Mouse (Mus musculus) cerebellum, adult 18-20 months (tissue): ENCODE results near the gene Armt1.
"Not testable (repeated sequence)": the region's sequence is repeated elsewhere in the genome, so short reads cannot be mapped to it uniquely, and the experiment has no call there.

Experiments
- DNase-seq, 2 experiments: peaks; one replicate each; pipeline ENCODE4 v3.0.0; 2021

Armt1 gene

DNA sequence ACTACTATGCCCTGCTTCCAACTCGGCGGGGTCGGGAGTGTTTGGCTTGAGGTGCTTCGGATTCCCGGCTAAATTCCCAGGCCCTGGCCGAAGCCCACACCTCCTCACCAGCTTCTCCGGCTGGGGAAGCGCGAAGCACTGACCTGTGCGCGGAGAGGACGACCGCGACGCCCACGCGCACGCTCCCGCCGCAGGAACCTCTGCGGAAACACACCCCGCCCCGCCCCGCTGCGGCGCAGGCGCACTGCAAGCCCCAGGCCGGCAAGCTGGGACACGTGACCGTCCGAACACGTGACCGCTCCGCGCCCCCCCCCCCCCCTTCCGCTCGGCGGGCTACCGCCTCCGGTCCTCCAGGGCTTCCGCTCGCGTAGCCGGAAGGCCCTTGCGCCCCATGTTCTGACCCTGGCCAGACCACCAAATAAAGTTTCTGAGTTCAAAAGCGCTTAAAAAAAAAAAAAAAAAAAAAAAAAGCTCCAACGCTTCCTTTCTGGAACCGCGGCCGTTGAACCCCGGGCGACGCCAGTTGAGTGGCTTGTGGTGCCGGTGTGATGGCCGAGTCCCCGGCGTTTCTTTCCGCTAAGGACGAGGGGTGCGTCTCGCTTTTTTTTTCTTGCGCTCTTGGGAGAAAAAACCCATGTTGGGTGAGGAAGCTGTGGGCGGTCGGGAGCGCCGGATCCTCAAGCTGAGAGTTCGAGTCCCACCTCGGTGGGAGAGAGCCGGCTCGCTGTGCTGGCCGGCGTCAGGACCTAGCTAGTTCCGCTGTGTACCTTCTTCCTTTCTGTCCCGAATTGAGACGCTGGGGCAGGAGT lies at the start of gene Armt1, which contains the start of gene Rmnd1:
TSS of gene Armt1 (plus strand) at position 345 of the 809 bp plus-strand sequence.
TSS of gene Rmnd1 (minus strand) at position 266 of the 809 bp plus-strand sequence.
- peak; percentile 95 to 98 for DNase-seq

DNA sequence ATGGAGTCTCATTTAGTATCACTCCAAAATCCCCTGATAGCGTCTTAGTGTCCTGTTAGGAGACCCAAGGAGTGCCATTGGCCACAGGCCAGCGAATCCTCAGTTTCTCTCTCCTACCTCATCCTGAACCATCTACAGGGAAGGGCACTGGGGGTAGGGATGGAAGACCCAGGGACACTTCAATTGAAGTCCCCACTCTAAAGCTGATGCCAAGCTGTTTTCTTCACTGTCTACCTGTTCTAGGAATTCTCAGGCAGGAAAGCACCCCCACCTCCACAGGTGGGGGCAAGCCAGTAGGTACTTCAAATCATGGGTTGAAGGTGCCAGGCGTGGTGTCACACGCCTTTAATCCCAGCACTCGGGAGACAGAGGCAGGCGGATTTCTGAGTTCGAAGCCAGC lies 48.0 kb upstream of the Armt1 start:
- DNase-seq: no peak

DNA sequence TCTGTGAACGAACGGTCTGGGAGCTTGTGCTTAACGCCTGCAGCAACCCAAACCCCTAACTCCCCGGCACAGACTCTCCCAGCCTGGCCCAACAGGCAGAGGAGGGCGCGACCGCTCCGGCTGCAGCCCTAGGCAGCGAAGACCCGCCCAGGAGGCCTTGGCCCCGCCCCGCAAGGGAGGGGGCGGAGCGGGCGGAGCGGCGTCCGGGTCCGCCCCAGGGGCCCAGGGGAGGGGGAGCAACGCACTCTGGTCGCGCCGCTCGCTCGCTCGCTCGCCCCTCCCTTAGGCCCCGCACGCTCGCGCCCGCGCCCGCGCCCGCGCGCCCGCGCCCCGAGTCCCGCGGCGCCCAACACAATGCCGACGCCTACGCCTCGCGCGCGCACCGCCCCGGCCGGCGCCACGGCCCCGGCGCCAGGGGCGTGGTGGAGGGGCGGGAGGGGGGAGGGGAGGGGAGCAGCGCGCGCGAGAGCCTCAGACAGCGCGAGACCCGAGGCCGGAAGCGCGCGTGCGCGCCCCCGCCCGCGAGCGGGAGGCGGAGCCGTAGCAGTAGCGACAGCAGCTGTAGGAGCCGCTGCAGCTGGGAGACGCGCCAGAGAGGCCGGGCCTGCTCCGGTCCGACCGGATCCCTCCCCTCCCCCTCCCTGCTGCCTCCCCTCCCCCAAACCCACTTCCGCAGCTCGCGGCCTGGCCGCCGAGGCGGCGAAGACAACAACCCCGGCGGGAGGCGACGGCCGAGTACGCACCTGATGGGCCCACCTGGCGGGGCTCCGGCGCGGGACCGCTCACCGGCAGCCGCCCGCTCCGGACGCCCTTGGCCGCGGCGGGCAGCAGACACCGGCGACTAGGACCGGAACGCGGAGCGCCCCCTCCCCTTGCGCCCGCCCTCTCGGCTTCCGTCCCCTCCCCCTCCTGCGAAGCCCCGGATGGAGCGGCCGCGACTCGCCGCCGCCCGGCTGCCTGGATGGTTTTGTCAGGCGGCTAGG lies 45.4 kb upstream of the Armt1 start:
- peak; percentile 91 to 95 for DNase-seq

DNA sequence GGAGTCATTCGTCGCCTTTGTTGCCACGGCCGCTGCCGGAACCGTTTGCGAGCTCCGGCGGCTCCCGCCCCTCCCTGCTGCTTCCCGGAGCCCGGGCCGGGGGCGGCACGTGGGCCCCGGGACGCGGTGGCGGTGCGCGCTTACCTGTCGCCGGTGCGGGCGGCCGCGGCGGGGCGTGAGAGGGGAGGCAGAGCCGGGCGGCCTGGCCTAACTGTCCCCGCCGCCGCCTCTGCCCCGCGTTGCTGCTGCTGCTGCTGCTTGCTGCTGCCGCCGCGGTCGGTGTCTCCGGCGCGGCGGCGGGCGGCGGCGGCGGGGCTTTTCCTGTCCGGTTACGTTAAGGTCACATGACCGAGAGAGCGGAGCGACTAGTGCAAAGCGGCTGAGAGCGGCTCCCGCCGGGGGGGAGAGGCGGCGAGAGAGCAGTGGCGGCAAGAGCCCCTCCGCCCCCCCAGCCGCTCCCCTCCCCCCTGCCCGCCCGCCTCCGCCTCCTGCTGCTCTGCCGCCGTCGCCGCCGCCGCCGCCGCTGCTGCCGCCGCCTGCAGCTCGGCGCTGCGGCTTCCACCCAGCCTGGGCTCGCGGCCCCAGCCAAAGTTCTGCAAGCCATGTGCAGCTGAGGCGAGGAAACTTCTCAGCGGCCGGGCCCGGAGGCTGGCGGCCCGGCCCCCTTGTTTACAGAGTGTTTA lies 44.4 kb upstream of the Armt1 start, which contains the start of gene Zbtb2:
TSS of gene Zbtb2 (minus strand) at position 408 of the 683 bp plus-strand sequence.
- peak; percentile 75 for DNase-seq

DNA sequence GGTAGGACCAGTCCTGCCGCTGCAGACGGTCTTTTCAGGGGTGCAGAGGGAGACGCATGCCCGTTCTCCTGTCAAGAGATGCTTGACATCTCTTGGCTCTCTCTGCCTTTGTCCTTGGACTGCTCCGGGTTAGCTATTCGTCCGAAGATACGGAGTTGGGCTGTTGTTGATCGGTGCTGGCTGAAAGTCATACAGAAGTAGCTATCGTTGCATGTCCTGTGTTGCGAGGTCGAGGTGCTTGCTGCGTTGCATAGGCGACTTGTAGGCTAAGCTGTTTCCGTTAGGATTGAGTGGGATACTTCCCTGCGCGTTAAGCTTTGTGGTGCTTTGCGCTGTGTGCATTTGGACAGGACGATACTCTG lies 43.9 kb upstream of the Armt1 start:
- no peak for DNase-seq

DNA sequence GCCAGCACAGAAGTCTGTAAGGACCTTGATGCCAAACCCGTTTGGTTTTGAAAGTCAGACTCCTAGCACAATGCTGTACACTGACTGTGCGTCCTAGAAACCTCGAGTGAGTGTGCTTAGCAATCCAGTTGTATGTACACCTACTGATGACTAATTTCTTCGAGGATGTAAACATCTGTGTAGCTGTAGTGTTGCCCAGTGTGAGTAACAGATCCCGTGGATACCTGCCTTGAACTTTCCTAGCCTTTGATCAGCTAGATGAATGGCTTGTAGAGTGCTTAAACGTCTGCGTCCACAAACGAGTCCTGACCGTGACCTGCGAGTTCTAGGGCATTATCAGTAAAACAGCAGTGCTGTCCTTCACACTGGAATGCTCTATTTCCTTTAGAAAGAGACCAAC lies 43.2 kb upstream of the Armt1 start:
- no peak for DNase-seq

DNA sequence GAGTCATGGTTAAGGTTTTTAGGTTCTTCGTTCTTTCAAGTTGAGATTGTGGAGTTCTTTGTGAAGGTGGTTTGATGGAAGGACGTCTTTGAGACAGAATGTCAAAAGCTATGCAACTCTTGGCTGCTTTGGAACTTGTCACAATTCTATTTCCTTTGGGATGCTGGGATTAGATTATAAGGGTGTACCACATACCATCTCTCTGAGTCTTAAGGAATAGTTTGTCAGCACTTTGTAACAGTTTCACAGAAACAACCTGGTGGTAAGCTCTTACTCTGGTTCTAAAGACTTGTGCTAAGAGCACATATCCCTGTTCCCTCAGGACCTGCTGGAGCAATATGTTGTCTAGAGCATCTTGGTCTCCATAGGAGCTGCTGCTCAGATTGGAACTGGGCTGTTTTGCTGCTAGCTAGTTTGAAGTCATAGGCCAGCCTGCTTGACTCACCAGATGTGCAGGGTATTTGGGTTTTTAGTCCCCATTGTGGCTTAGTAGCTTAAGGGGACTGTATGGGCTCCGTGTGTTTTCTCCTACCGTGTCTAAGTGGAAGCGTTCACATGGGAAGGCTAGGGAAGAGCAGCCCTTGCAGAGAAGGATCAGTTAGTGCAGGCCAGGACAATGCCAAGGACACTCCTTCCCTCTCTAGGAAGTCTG lies 42.7 kb upstream of the Armt1 start:
- no peak for DNase-seq

DNA sequence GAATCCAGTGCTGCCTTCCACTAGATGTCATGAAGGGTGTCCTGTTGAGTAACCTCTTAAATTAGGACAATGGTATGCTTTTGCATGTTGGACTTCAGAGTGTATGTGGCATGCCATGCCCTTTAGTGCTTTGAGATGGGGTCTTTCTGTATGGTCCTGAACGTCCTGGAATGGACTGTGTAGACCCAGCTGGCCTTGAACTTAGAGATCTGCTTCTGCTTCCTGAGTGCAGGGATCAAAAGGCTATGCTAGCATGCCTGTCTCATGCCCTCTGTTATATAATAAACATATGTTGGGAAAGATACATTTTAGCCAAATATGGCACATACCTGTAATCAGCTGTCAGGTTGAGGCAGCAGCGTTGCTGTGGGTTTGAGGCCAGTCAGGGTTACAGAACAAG lies 41.7 kb upstream of the Armt1 start:
- DNase-seq: no peak

DNA sequence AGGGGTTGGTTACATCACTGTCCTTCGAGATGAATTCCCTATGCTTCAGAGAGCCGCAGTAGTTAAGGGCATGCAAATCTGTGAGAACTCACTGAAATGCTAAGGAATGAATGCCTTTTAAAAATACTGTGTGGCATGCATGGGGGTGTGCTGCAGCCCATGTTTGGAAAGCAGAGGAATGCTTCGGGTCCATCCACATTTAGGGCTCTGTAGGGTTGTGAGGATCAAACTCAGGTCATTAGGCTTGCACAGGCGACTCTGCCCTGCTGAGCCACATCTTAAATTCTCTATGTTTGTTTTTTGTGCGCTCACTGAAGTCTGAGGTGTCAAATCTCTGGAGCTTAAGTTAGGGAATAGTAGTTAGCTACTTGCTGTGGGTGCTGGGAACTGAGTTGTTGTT lies 41.2 kb upstream of the Armt1 start:
- DNase-seq: no peak

DNA sequence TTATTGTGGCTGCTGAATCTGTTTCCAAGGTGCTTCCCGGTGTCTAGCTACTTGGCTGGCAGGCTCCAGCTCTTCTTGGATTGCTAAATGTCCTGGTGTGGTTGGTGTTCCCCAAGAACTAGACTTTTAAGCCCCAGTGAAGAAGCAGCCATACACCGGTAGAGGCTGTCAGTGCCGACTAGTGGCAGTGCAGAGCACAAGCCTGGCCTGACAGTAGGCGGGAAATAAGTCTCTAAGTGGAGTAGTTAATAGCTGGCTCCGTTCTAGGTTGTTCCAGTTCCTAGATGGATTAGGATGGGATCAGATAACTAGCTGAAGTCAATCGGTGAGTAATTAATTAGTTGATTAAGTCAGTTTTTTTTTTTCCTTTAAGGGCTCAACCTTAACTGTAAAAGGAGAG lies 40.4 kb upstream of the Armt1 start:
- DNase-seq: peak; percentile 44 to 57

DNA sequence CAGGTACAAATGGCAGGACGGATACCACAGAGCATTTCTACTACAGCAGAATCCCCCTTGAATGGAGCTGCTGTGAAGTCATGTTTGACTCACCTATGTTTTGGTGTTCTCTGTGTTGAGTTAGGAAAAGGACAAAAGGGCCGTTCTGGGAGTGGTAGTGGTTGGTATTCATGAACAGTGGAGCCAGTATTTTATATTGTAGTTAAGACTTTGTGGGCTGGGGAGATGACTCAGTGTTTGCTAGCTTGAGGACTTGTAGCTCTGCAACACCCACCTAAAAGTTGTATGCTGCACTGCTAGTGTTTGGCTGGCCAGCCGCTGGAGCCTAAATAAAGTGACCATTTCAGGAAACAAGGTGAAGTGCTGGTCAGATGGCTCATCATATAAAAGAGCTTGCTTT lies 36.9 kb upstream of the Armt1 start:
- no peak for DNase-seq

DNA sequence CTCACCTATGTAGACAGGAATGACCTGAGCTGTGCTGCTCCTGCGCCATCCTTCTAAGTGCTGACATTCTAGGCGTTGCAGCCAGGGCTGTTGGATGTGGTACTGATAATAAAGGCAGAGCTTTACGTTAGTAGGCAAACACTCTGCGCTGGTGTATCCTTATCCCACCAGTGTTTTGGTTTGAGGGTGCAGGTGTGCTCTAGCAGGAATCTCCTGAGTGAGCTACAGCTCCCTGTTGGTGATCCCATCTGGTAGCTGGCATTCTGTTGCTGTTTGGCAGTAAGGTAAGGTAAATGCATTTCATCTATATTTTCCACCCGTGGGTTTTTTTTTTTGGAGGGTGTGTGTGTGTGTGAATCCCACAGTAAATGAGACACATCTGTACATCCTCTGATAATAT lies 34.2 kb upstream of the Armt1 start:
- peak in 1 of 2 experiments; percentile 35 for DNase-seq

DNA sequence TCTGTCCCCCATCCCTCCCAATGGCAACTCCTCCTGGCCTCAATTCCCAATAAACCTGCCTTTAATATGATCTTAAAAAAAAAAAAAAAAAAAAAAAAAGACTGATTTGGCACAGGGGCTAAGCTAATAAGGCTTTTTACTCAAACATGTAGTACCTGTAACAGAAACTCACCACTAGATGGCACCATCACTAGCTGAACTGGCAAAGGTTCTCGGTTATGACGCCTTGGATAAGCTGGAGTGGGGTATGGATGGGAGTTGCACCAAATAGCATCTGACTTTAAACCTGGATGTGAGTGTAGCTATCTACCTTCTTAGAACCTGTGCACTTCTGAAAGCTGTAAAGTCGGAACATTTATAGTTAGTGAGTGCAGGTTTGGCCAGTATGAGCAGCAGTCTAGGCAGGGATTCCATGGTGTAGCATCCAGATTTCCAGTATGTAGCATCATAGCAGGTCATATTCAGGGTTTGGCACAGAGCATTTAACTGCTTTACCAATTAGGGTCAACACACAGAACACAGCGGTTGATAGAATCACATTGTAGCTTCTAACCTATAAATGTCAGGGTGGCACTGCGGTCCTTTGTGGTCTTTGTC lies 27.3 kb upstream of the Armt1 start:
- peak; percentile 59 to 61 for DNase-seq

DNA sequence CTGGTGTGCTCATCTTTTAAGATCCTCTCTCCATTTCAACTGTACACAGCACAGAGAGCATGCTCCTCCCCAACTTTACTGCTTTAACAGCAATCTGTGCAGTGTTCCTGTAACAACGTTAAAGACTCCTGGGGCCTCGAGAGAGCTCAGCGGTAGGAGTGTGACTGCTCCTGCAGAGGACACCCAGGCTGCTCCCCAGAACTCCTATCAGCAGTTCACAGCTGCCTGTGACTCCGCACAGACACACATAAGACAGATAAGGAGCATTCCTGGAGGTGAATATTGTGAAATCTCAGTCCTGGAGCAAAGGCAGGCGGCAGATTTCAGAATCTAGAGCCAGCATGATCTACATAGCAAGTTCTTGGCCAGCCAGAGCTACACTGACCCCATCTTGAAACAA lies 26.8 kb upstream of the Armt1 start:
- DNase-seq: no peak

DNA sequence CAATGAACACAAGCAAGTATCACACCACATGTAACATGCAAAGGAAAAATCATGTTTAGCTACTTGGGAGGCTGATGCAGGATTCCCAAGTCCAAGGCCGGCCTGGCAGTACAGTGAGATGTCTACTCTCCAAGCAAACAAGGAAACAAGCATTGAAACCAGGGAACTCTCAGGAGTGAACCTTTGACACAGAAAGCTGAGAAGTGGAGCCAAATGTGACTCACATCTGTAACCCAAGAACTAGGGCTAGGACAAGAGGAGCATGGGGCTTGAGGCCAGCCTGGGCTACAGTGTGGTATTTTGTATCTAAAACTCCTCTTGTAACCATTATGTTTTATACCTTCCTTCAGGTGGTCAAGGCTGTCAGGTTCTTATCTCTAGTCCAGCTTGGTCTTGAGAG lies 25.1 kb upstream of the Armt1 start:
- no peak for DNase-seq

DNA sequence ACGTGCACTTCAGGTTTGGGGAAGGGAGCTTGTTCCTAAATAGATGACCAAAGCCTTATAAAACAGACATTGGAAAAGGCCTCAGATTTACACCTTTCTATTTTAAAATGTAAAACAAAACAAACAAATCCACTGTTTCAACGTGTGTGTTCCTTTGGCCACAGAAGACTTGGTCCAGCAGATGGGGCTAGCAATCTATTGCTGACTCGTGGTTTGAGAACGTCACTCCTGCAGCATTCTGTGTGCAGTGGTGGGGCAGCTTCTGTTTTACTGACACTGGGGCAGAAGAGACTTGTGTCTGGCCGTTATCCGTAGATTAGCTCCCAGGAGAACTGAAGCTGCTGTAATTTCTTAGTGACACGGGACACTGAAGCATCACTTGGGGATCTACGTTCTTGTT lies 7.0 kb upstream of the Armt1 start:
- no peak for DNase-seq

DNA sequence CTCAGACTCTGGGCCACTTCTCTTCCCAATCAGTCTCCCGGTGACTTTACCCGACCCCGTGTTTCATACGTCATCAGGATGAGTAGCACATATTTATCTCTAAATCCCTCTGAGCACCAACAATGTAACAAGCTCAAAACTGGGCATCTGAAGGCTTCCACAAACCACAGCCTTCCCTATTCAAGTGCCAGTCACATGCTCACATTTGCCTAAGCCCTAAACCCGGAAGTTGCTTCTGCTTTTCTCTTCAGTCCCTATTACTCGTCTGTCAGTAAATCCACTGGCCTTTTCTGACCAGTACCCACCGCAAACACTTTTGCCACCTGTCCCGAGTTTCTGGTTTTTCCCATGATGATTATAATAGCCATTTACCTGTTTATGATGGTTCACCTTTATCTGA lies 1.9 kb upstream of the Armt1 start:
- DNase-seq: no peak

DNA sequence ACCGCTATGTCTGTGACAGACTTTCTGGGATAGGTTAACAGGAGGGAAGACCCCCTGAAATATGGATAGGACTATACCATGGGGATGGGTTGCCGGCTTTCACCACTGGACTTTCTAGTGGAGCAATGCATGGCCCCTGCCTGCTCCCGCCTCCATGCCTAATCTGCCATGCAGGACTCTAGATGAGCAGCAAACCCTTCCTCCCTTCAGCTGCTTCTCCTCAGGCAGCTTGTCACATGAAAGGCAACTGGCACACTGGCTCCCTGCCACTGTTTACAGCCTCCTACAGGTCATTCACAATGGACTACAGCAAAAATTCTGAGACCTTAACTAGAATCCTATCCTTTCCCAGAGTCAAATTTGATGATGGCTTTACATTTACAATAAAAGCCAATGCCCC lies 1.4 kb upstream of the Armt1 start:
- DNase-seq: peak; percentile 66 to 69

DNA sequence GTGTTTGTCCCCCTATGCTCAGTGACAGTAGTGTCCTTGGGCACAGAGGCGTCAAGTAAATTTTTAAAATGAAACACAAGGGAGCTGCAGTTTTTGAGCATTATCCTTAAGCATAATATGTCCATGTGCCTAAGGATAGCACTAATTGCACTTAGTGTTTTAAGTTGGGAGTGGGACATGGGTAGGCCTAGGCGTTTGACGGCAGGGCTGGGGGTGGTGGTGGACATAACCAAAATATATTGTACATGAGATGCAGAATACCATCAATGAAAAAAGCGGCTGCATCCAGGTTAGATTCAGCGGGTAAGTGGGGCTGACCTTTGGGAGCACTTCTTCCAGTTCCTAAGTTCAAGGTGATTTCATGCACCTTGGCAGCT lies 533 bp upstream of the Armt1 start:
- DNase-seq: no peak

DNA sequence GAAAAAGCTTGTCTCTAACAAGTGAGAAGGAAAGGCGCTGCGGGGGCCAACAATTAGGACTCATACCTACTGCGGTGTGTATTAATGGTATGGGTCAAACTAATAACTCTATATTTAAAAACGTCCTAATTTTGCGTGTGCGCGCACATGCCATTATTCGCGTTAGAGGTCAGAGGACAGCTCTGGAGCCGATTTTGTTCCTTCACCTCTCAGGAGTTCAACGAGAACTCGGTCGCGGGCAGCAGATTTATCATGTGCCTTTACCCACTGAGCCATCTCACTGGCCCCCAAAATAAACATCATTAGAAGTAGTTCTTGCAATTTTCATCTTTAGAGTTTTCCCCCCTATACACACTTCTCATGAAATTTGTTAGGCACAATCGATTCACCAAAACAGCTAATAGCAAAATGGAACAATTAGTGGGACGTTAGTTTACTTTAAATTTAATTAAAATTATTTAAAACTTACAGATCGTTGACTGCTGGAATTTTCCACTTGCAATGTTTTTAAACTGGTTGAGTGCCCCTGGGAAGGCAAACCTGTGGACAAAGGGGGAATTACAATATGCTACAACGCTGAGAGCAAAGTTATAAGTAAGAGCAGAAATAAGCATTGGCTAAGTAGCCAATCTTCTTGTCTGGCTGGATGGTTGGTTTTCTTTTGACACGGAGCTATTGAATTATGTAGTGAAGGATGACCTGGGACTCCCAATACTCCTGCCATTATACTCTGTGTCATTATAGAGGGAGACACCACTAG lies 909 bp downstream of the Armt1 start:
- no peak for DNase-seq

DNA sequence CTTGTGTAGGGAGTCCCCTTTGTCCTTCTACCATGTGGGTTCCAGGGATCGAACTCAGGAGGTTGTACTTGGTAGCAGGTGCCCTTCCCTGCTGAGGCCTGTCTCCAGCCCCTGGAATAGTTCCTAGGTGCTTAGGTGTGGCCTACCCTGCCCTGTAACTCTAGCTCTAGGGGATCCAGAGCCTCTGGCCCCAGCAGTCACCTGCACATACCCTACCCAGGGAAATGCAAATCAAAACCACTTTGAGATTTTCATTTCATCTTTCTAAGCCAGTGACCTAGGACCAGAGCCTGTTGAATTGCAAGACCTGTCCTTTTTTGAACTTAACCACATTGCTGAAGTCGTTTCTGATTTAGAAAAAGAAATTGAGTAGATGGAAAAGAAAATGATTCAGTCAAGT lies 1.6 kb downstream of the Armt1 start:
- DNase-seq: not testable (repeated sequence)
